Mouse (Mus musculus) brain, embryonic 14.5 days (tissue): ENCODE measurements around the gene Ttc25.
"Not testable (repeated sequence)": the region's sequence is repeated elsewhere in the genome, so short reads cannot be mapped to it uniquely, and the experiment has no call there.

Source experiments
- CTCF ChIP-seq: fragments of 200-500 bp; IDR thresholded peaks from 2 replicates; pipeline ENCODE4 v1.5.1; 2012; ENCODE audit warnings: inconsistent platforms, mild to moderate bottlenecking, moderate library complexity, borderline replicate concordance; ENCODE audit not compliant: insufficient read depth, insufficient read length; ENCODE audit errors: extremely low read depth
- POLR2A ChIP-seq: fragments of 200-500 bp; IDR thresholded peaks from 2 replicates; pipeline ENCODE4 v1.6.1; 2012; ENCODE audit warnings: mild to moderate bottlenecking, inconsistent platforms, borderline replicate concordance; ENCODE audit not compliant: poor library complexity, insufficient read depth, insufficient read length, severe bottlenecking; ENCODE audit errors: extremely low read depth

DNA sequence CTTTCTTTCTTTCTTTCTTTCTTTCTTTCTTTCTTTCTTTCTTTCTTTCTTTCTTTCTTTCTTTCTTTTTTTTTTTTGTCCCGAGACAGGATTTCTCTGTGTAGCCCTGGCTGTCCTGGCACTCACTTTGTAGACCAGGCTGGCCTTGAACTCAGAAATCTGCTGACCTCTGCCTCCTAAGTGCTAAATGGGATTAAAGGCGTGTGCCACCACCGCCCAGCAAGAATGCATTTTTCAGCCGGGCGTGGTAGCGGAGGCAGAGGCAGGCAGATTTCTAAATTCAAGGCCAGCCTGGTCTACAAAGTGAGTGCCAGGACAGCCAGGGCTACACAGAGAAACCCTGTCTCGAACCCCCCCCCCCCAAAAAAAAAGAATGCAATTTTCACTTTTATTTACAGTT, 71.4 kb downstream of the Ttc25 start:
- not testable (repeated sequence) for TF ChIP-seq CTCF, POLR2A
